Comparison of ENCODE assay signal across 8 mouse cellular contexts in the genomic region with DNA sequence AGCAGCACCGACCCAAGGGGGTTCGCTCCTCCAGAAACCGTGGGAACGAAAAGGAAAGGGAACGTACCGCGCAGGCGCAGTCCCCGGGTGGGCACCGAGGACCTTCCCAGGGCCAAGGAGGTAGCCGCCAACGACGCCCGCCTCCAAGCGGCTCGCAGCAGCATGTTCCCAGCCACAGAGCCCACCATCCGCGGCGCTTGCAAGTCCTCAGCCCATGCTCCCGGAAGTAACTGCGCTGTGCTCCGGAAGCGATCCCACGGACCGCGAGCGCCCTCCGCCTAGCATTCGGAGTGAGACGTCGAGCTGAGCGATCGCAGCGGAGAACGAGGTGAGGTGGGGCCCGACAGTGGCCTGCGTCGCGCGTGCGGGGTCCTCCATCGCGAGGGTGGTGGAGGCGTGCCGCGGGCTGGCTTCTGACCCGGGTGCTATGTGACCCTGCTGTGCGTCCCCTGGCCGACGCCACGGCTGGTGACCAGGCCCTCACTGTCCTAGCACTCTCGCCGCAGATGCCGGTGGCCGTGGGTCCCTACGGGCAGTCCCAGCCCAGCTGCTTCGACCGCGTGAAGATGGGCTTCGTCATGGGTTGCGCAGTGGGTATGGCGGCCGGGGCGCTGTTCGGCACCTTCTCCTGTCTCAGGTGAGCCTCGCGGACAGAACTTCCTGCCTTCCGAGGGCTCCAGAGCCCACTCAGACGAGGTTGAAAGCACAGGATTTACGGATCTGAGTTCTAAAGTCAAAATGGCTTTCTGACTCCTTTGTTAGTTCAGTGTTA. TPM values are rescaled to one million over a fixed set of nuclear protein-coding genes. Genes with fewer than 3 reads are reported as not detected.
DNase-seq lines count a peak whose midpoint lies in the region; ATAC-seq and TF ChIP-seq lines count a peak whose summit lies in the region.

Romo1 (plus strand) TSS at position 87 of the 772 bp plus-strand sequence.
Nfs1 (minus strand) TSS at position 234 of the 772 bp plus-strand sequence.

- peaks cover 48% of the 10 kb centered on the region for H3K36me3 ChIP-seq in C2C12 (ENCODE audit: control insufficient read depth, insufficient read depth)
- peaks cover 68% of the 10 kb centered on the region for H3K36me3 ChIP-seq in erythroblast, embryonic 14.5 days (ENCODE audit: control insufficient read depth)
- peaks cover 45% of the 10 kb centered on the region for H3K36me3 ChIP-seq in heart, embryonic 12.5 days
- H3K36me3 ChIP-seq in kidney, postnatal 0 days (ENCODE audit: insufficient read depth, low read length), result peaks cover 20% of the 10 kb centered on the region
- H3K36me3 ChIP-seq in liver, embryonic 11.5 days (ENCODE audit: control insufficient read depth, insufficient read depth, low read length), result peaks cover 22% of the 10 kb centered on the region; the same call in 1 of the 2 replicates
- peaks cover 26% of the 10 kb centered on the region for H3K36me3 ChIP-seq in stomach, embryonic 14.5 days (ENCODE audit: control insufficient read depth, insufficient read depth, low read length)

- TF ChIP-seq POLR2A in brain, embryonic 14.5 days (IDR thresholded peaks at IDR 0.05; ENCODE audit: borderline replicate concordance, extremely low read depth, insufficient read depth, insufficient read length, poor library complexity, severe bottlenecking), result peak; percentile 62; the same call in 1 of the 2 replicates

- H3ac ChIP-seq in C2C12 (ENCODE audit: control insufficient read depth, insufficient read length, low read depth), result peak within 1 kb of the TSS; percentile 87

- ATAC-seq in heart, embryonic 12.5 days (ENCODE audit: insufficient number of reproducible peaks, low FRiP score), result peak; percentile 91
- ATAC-seq in kidney, postnatal 0 days (replicated peaks; ENCODE audit: low FRiP score, low read depth), result peak; percentile 95
- ATAC-seq in liver, embryonic 11.5 days (replicated peaks; ENCODE audit: low FRiP score), result peak; percentile 91
- ATAC-seq in stomach, embryonic 14.5 days (ENCODE audit: insufficient number of reproducible peaks, insufficient read depth, low FRiP score, low read depth), result peak; percentile 96

- peak within 1 kb of the TSS; percentile 73 for H3K4me3 ChIP-seq in C2C12 (ENCODE audit: insufficient read depth, poor library complexity, severe bottlenecking)
- peak within 1 kb of the TSS; percentile 79 for H3K4me3 ChIP-seq in erythroblast, embryonic 14.5 days (replicated peaks)
- peak within 1 kb of the TSS; percentile 75 for H3K4me3 ChIP-seq in heart, embryonic 12.5 days
- H3K4me3 ChIP-seq in kidney, postnatal 0 days (replicated peaks; ENCODE audit: low read depth, low read length), result peak within 1 kb of the TSS; percentile 72
- peak within 1 kb of the TSS; percentile 89 for H3K4me3 ChIP-seq in liver, embryonic 11.5 days (ENCODE audit: low read depth, low read length)
- peak within 1 kb of the TSS; percentile 64 for H3K4me3 ChIP-seq in stomach, embryonic 14.5 days (ENCODE audit: low read depth, low read length)

- peaks cover 7% of the 10 kb centered on the region for H3K79me3 ChIP-seq in C2C12 (ENCODE audit: low read depth)

- H3K9me3 ChIP-seq in erythroblast, embryonic 14.5 days (ENCODE audit: control insufficient read depth, low read length), result 0 out of 2 replicates have a peak, but pooled peaks cover 5% of the 10 kb centered on the region
- H3K9me3 ChIP-seq in heart, embryonic 12.5 days (replicated peaks), result no peaks in the 10 kb centered on the region
- no peaks in the 10 kb centered on the region for H3K9me3 ChIP-seq in kidney, postnatal 0 days (replicated peaks; ENCODE audit: low read length)
- H3K9me3 ChIP-seq in liver, embryonic 11.5 days (ENCODE audit: control insufficient read depth, low read length), result no peaks in the 10 kb centered on the region
- no peaks in the 10 kb centered on the region for H3K9me3 ChIP-seq in stomach, embryonic 14.5 days (ENCODE audit: control insufficient read depth, low read depth, low read length)

- DNase-seq in brain, embryonic 14.5 days (ENCODE audit: low read depth), result peak; percentile 99
- DNase-seq in kidney, postnatal 0 days (ENCODE audit: low spot score), result peak; percentile 97
- DNase-seq in liver, embryonic 11.5 days (ENCODE audit: low spot score), result peak; percentile 94
- peak; percentile 94 for DNase-seq in naive thymus-derived CD4-positive, alpha-beta T cell, adult 2 months (ENCODE audit: low read depth)

- H3K4me2 ChIP-seq in heart, embryonic 12.5 days, result peak within 1 kb of the TSS; percentile 73
- peak within 1 kb of the TSS; percentile 86 for H3K4me2 ChIP-seq in kidney, postnatal 0 days (ENCODE audit: low read length)
- H3K4me2 ChIP-seq in liver, embryonic 11.5 days, result peak within 1 kb of the TSS; percentile 79
- H3K4me2 ChIP-seq in stomach, embryonic 14.5 days (replicated peaks; ENCODE audit: low read depth, low read length), result peak within 1 kb of the TSS; percentile 82

- H3K4me1 ChIP-seq in erythroblast, embryonic 14.5 days (ENCODE audit: control insufficient read depth), result peaks cover 32% of the 10 kb centered on the region
- H3K4me1 ChIP-seq in heart, embryonic 12.5 days (replicated peaks), result 0 out of 2 replicates have a peak, but pooled peaks cover 8% of the 10 kb centered on the region
- peaks cover 3% of the 10 kb centered on the region; the same call in 1 of the 2 replicates for H3K4me1 ChIP-seq in kidney, postnatal 0 days (replicated peaks; ENCODE audit: insufficient read depth, low read length)
- H3K4me1 ChIP-seq in liver, embryonic 11.5 days (replicated peaks; ENCODE audit: control insufficient read depth, insufficient read depth, low read length), result peaks cover 8% of the 10 kb centered on the region; the same call in 1 of the 2 replicates
- H3K4me1 ChIP-seq in stomach, embryonic 14.5 days (ENCODE audit: control insufficient read depth, insufficient read depth, low read length), result peaks cover 5% of the 10 kb centered on the region; the same call in 1 of the 2 replicates

- TF ChIP-seq CTCF in C2C12 (IDR thresholded peaks at IDR 0.05; ENCODE audit: control insufficient read depth, insufficient read depth, insufficient read length), result peak; percentile 61
- TF ChIP-seq CTCF in brain, embryonic 14.5 days (IDR thresholded peaks at IDR 0.05; ENCODE audit: borderline replicate concordance, extremely low read depth, insufficient read depth, insufficient read length), result peak; percentile 38; the same call in 1 of the 2 replicates
- peak; percentile 66 for TF ChIP-seq CTCF in kidney, postnatal 0 days (IDR thresholded peaks at IDR 0.05; ENCODE audit: low read depth)

- peak within 1 kb of the TSS; percentile 96 for H3K27ac ChIP-seq in heart, embryonic 12.5 days (ENCODE audit: poor library complexity, severe bottlenecking)
- peak within 1 kb of the TSS; percentile 96 for H3K27ac ChIP-seq in kidney, postnatal 0 days
- peak within 1 kb of the TSS; percentile 98 for H3K27ac ChIP-seq in liver, embryonic 11.5 days (ENCODE audit: low read depth, low read length)
- peak within 1 kb of the TSS; percentile 92 for H3K27ac ChIP-seq in stomach, embryonic 14.5 days (ENCODE audit: low read length)

- H3K9ac ChIP-seq in heart, embryonic 12.5 days, result peak within 1 kb of the TSS; percentile 82
- peak within 1 kb of the TSS; percentile 84 for H3K9ac ChIP-seq in kidney, postnatal 0 days (ENCODE audit: low read depth, low read length)
- peak within 1 kb of the TSS; percentile 97 for H3K9ac ChIP-seq in liver, embryonic 11.5 days (ENCODE audit: low read depth, low read length)
- peak within 1 kb of the TSS; percentile 73 for H3K9ac ChIP-seq in stomach, embryonic 14.5 days (replicated peaks; ENCODE audit: low read depth, low read length)

- H3K27me3 ChIP-seq in C2C12 (ENCODE audit: control insufficient read depth, insufficient read depth, insufficient read length), result no peaks in the 10 kb centered on the region
- no peaks in the 10 kb centered on the region for H3K27me3 ChIP-seq in erythroblast, embryonic 14.5 days (ENCODE audit: control insufficient read depth)
- H3K27me3 ChIP-seq in heart, embryonic 12.5 days (replicated peaks), result no peaks in the 10 kb centered on the region
- no peaks in the 10 kb centered on the region for H3K27me3 ChIP-seq in kidney, postnatal 0 days (ENCODE audit: insufficient read depth, low read length)
- no peaks in the 10 kb centered on the region for H3K27me3 ChIP-seq in liver, embryonic 11.5 days (replicated peaks; ENCODE audit: control insufficient read depth, insufficient read depth, low read length)
- H3K27me3 ChIP-seq in stomach, embryonic 14.5 days (ENCODE audit: control insufficient read depth, insufficient read depth, low read length), result no peaks in the 10 kb centered on the region

- peaks cover 47% of the 10 kb centered on the region for H3K79me2 ChIP-seq in C2C12 (ENCODE audit: control insufficient read depth, insufficient read depth)

- WGBS in heart, embryonic 12.5 days, result under 1% methylated on average over 70 of the region's 70 CpGs
- WGBS in kidney, postnatal 0 days, result under 1% methylated on average over 70 of the region's 70 CpGs
- WGBS in liver, embryonic 11.5 days, result under 1% methylated on average over 70 of the region's 70 CpGs
- under 1% methylated on average over 67 of the region's 70 CpGs for WGBS in stomach, embryonic 14.5 days

TF ChIP-seq in C2C12, 6 proteins besides CTCF, POLR2A, EP300 and RAD21 (continues in another document):
- TF ChIP-seq MYOG (IDR thresholded peaks at IDR 0.05; ENCODE audit: control insufficient read depth, extremely low read depth, insufficient read length) (no peak), USF1 (IDR thresholded peaks at IDR 0.05; ENCODE audit: low read depth) (no peak), CEBPB (IDR thresholded peaks at IDR 0.05; ENCODE audit: low read depth) (no peak), MYOD1 (IDR thresholded peaks at IDR 0.05; ENCODE audit: control insufficient read depth, insufficient read length, low read depth) (peak; percentile 5), MAX (IDR thresholded peaks at IDR 0.05) (peak; percentile 89)

RNA-seq across cellular contexts. Expression of gene Romo1, which starts in this region (rescaled TPM):
- polyA plus RNA-seq in C2C12 (2012; fragmentation: generic; extraction: Trizol), result 287 TPM
- 307 and 437 TPM in 2 replicates for polyA plus RNA-seq in brain, embryonic 14.5 days (2012; rRNA removed)
- polyA plus RNA-seq in erythroblast, embryonic 14.5 days (2012), result 41.6 and 50.1 TPM in 2 replicates
- polyA plus RNA-seq in heart, embryonic 12.5 days (2016; fragmentation: Nextera tagmentation; extraction: Ambion mirVana), result 451 and 494 TPM in 2 replicates
- polyA plus RNA-seq in kidney, postnatal 0 days (2015; fragmentation: Nextera tagmentation; extraction: Ambion mirVana), result 524 and 529 TPM in 2 replicates
- polyA plus RNA-seq in liver, embryonic 11.5 days (2014; fragmentation: Nextera tagmentation; extraction: Ambion mirVana), result 371 and 439 TPM in 2 replicates
- 380 and 418 TPM in 2 replicates for polyA plus RNA-seq in stomach, embryonic 14.5 days (2014; fragmentation: Nextera tagmentation; extraction: Ambion mirVana)

RNA-seq across cellular contexts. Expression of gene Nfs1, which starts in this region (rescaled TPM):
- 33.7 TPM for polyA plus RNA-seq in C2C12 (2012; fragmentation: generic; extraction: Trizol)
- polyA plus RNA-seq in brain, embryonic 14.5 days (2012; rRNA removed), result 28.5 and 37.2 TPM in 2 replicates
- 3.2 and 3.4 TPM in 2 replicates for polyA plus RNA-seq in erythroblast, embryonic 14.5 days (2012)
- polyA plus RNA-seq in heart, embryonic 12.5 days (2016; fragmentation: Nextera tagmentation; extraction: Ambion mirVana), result 55.5 and 55.8 TPM in 2 replicates
- 60.5 and 64.0 TPM in 2 replicates for polyA plus RNA-seq in kidney, postnatal 0 days (2015; fragmentation: Nextera tagmentation; extraction: Ambion mirVana)
- 87.5 and 91.4 TPM in 2 replicates for polyA plus RNA-seq in liver, embryonic 11.5 days (2014; fragmentation: Nextera tagmentation; extraction: Ambion mirVana)
- 41.5 and 44.6 TPM in 2 replicates for polyA plus RNA-seq in stomach, embryonic 14.5 days (2014; fragmentation: Nextera tagmentation; extraction: Ambion mirVana)

Comparison
In these comparisons a context has a peak if more than half of its experiments do, and no peak if none do; other contexts are left out.
1. Peak in every context shown above with its lines: DNase-seq, ATAC-seq, H3K4me3 ChIP-seq and H3K27ac ChIP-seq.